Mouse (Mus musculus) kidney, postnatal 0 days (tissue): Measurements from ENCODE around the gene Nop53. TPM values are rescaled to one million over a fixed set of nuclear protein-coding genes. Genes with fewer than 3 reads are reported as not detected.

Experiments
- ATAC-seq: fragments of 200-750 bp; cut with Nextera tagmentation; replicated peaks from 2 replicates; pipeline ENCODE4 v1.8.0; 2017; ENCODE audit warnings: low read depth, moderate number of reproducible peaks, moderate TSS enrichment, moderate library complexity; ENCODE audit not compliant: low FRiP score
- DNase-seq: peaks from one replicate; pipeline ENCODE4 v3.0.0-alpha.2; 2016; ENCODE audit warnings: low spot score
- H3K27ac ChIP-seq: fragments of 300-500 bp; sonication (generic); 2 replicates; pipeline ENCODE4 v1.5.1; 2014; ENCODE audit warnings: mild to moderate bottlenecking
- H3K27me3 ChIP-seq: fragments of 300-500 bp; sonication (generic); 2 replicates; pipeline ENCODE4 v1.6.1; 2014; ENCODE audit warnings: low read length, mixed read lengths; ENCODE audit not compliant: insufficient read depth
- H3K36me3 ChIP-seq: fragments of 300-500 bp; sonication (generic); 2 replicates; pipeline ENCODE4 v1.6.1; 2014; ENCODE audit warnings: low read length, mixed read lengths; ENCODE audit not compliant: insufficient read depth
- H3K4me1 ChIP-seq: fragments of 300-500 bp; sonication (generic); replicated peaks from 2 replicates; pipeline ENCODE4 v1.6.1; 2014; ENCODE audit warnings: antibody characterized with exemption, low read length, mixed read lengths; ENCODE audit not compliant: insufficient read depth
- H3K4me2 ChIP-seq: fragments of 300-500 bp; sonication (generic); 2 replicates; pipeline ENCODE4 v1.6.1; 2014; ENCODE audit warnings: mild to moderate bottlenecking, low read length, moderate library complexity, mixed read lengths
- H3K4me3 ChIP-seq: fragments of 300-500 bp; sonication (generic); replicated peaks from 2 replicates; pipeline ENCODE4 v1.5.1; 2014; ENCODE audit warnings: low read depth, low read length
- H3K9ac ChIP-seq: fragments of 300-500 bp; sonication (generic); 2 replicates; pipeline ENCODE4 v1.6.1; 2014; ENCODE audit warnings: low read depth, low read length
- H3K9me3 ChIP-seq: fragments of 300-500 bp; sonication (generic); replicated peaks from 2 replicates; pipeline ENCODE4 v1.6.1; 2016; ENCODE audit warnings: low read length, inconsistent platforms, mixed read lengths
- CTCF ChIP-seq: IDR thresholded peaks from 2 replicates; pipeline ENCODE4 v1.5.1; 2016; ENCODE audit warnings: antibody characterized with exemption, low read depth, mild to moderate bottlenecking, moderate library complexity
- WGBS: fragments of 180-500 bp; shearing (Covaris S2); extraction: QIAGEN DNeasy Blood & Tissue Kit; methylation state at CpG from one replicate; pipeline ENCODE4 v1.1.7; 2014; 5-methylcytosine and 5-hydroxymethylcytosine counted together
- polyA plus RNA-seq: library from polyadenylated mRNA; unstranded; fragments of >200 nt; fragmentation: Nextera tagmentation; extraction: Ambion mirVana; gene quantifications from 2 replicates; pipeline ENCODE4 v1.2.1, GENCODE M21; 2015

Gene Nop53
- polyA plus RNA-seq, 1 experiment from 2014 or later, result 221 TPM

- Histone ChIP-seq H3K27me3 (no peaks in the 10 kb centered on the region), H3K4me2 (no peak overlapping the region), H3K9me3 (no peaks in the 10 kb centered on the region), H3K27ac (0 out of 2 replicates have a peak overlapping the region, but pooled peaks have one; percentile 36), H3K9ac (no peak overlapping the region), H3K36me3 (0 out of 2 replicates have a peak, but pooled peaks cover 3% of the 10 kb centered on the region), H3K4me1 (no peaks in the 10 kb centered on the region; the same call in 1 of the 2 replicates), H3K4me3 (no peak overlapping the region)
- DNase-seq (no peak), ATAC-seq (no peak)
- WGBS, result 45% methylated on average over 4 of the region's 4 CpGs
- no peak for TF ChIP-seq CTCF
Measured at GRCm38 (mm10) chr7:15961239-15961638, 15.4 kb upstream of the Nop53 start.

DNA sequence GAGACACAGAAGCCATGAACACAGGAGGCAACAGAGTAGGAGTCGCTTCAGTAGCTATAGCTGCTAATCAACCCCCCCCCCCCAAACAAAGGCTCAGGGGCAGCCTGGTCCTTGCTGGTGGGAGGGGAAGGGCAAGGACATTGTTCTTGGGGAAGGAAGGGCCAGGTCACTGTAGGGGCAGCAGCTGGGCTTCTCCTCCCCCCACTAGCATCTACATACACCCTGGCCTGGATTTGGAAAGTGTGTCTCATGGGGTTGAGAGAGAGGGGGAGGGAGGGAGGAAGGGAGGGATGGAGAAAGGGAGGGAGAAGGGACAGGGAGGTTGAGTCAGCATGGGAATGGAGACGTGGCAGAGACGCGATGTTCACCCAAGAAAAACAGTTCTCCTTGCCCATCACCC, 14.8 kb upstream of the Nop53 start:
- ATAC-seq (no peak), DNase-seq (no peak)
- Histone ChIP-seq H3K4me1 (no peaks in the 10 kb centered on the region; the same call in 1 of the 2 replicates), H3K9me3 (no peaks in the 10 kb centered on the region), H3K4me3 (no peak overlapping the region), H3K27me3 (no peaks in the 10 kb centered on the region), H3K36me3 (0 out of 2 replicates have a peak, but pooled peaks cover 3% of the 10 kb centered on the region), H3K27ac (no peak overlapping the region), H3K4me2 (no peak overlapping the region), H3K9ac (no peak overlapping the region)
- 27% methylated on average over 4 of the region's 4 CpGs for WGBS
- no peak for TF ChIP-seq CTCF

- Histone ChIP-seq H3K27ac (peak overlapping the region; percentile 50), H3K9ac (no peak overlapping the region), H3K9me3 (no peaks in the 10 kb centered on the region), H3K4me2 (no peak overlapping the region), H3K27me3 (no peaks in the 10 kb centered on the region), H3K4me3 (no peak overlapping the region), H3K36me3 (0 out of 2 replicates have a peak, but pooled peaks cover 7% of the 10 kb centered on the region), H3K4me1 (peaks cover 5% of the 10 kb centered on the region; the same call in 1 of the 2 replicates)
- WGBS, result 77% methylated on average over 5 of the region's 5 CpGs
- DNase-seq (no peak), ATAC-seq (no peak)
- 0 out of 2 replicates have a peak, but pooled peaks have one; percentile 8 for TF ChIP-seq CTCF
Measured at GRCm38 (mm10) chr7:15956143-15956542, 10.3 kb upstream of the Nop53 start.

GRCm38 (mm10) chr7:15955509-15955908, 9.6 kb upstream of the Nop53 start:
- DNase-seq (no peak), ATAC-seq (no peak)
- 0 out of 2 replicates have a peak, but pooled peaks cover 5% of the 10 kb centered on the region for H3K4me1 ChIP-seq
- peak overlapping the region; percentile 62 for H3K4me2 ChIP-seq
- peak overlapping the region; percentile 30 for H3K4me3 ChIP-seq
- H3K9me3 ChIP-seq, result no peaks in the 10 kb centered on the region
- 19% methylated on average over 7 of the region's 7 CpGs for WGBS
- H3K36me3 ChIP-seq, result 0 out of 2 replicates have a peak, but pooled peaks cover 7% of the 10 kb centered on the region
- H3K27me3 ChIP-seq, result no peaks in the 10 kb centered on the region
- peak overlapping the region; percentile 44 for H3K9ac ChIP-seq
- peak overlapping the region; percentile 50; the same call in 1 of the 2 replicates for H3K27ac ChIP-seq
- TF ChIP-seq CTCF, result no peak

GRCm38 (mm10) chr7:15954978-15955443, 9.1 kb upstream of the Nop53 start:
- H3K27me3 ChIP-seq, result no peaks in the 10 kb centered on the region
- DNase-seq (peak; percentile 78), ATAC-seq (peak; percentile 64)
- H3K36me3 ChIP-seq, result 0 out of 2 replicates have a peak, but pooled peaks cover 7% of the 10 kb centered on the region
- peak overlapping the region; percentile 44 for H3K9ac ChIP-seq
- peak overlapping the region; percentile 30 for H3K4me3 ChIP-seq
- H3K9me3 ChIP-seq, result no peaks in the 10 kb centered on the region
- H3K4me1 ChIP-seq, result 0 out of 2 replicates have a peak, but pooled peaks cover 5% of the 10 kb centered on the region
- 11% methylated on average over 19 of the region's 21 CpGs for WGBS
- TF ChIP-seq CTCF, result no peak
- 0 out of 2 replicates have a peak overlapping the region, but pooled peaks have one; percentile 50 for H3K27ac ChIP-seq
- peak overlapping the region; percentile 62 for H3K4me2 ChIP-seq

- ATAC-seq, result no peak
- 0 out of 2 replicates have a peak, but pooled peaks cover 7% of the 10 kb centered on the region for H3K36me3 ChIP-seq
- no peak overlapping the region for H3K9ac ChIP-seq
- H3K9me3 ChIP-seq, result no peaks in the 10 kb centered on the region
- no peak overlapping the region for H3K27ac ChIP-seq
- H3K4me2 ChIP-seq, result no peak overlapping the region
- no peaks in the 10 kb centered on the region for H3K27me3 ChIP-seq
- TF ChIP-seq CTCF, result no peak
- 92% methylated on average over 7 of the region's 7 CpGs for WGBS
- no peak for DNase-seq
- no peak overlapping the region for H3K4me3 ChIP-seq
- 0 out of 2 replicates have a peak, but pooled peaks cover 5% of the 10 kb centered on the region for H3K4me1 ChIP-seq
Measured at GRCm38 (mm10) chr7:15954436-15954835, 8.6 kb upstream of the Nop53 start.
